Mouse (Mus musculus) inflammation-experienced regulatory T-cells, adult 16 weeks (primary cell): ENCODE data around the gene Hist1h4k. TPM values are rescaled to one million over a fixed set of nuclear protein-coding genes. Genes with fewer than 3 reads are reported as not detected.

ENCODE experiments used
- polyA plus RNA-seq: library from polyadenylated mRNA; unstranded; fragments of 100-300 nt; shearing (Covaris generic); gene quantifications from one replicate; pipeline ENCODE4 v1.2.1, GENCODE M21; 2017

Gene Hist1h4k
- polyA plus RNA-seq, result 22.8 TPM

GRCm38 (mm10) chr13:21750159-21751017, at the start of gene Hist1h4k:
Gene Hist1h4k, minus strand, starts transcription at chr13:21750505.

GRCm38 (mm10) chr13:21786899-21787629, 36.8 kb upstream of the Hist1h4k start, which contains the start of the genes Hist1h2an and Hist1h2bp:
Gene Hist1h2an, minus strand, starts transcription at chr13:21787218.
Gene Hist1h2bp, plus strand, starts transcription at chr13:21787461.

GRCm38 (mm10) chr13:21783255-21783617, 32.9 kb upstream of the Hist1h4k start, which contains the start of gene Hist1h3i:
Gene Hist1h3i, minus strand, starts transcription at chr13:21783370.

GRCm38 (mm10) chr13:21779767-21780731, 29.7 kb upstream of the Hist1h4k start, which contains the start of gene Hist1h1b:
Gene Hist1h1b, minus strand, starts transcription at chr13:21780625.

GRCm38 (mm10) chr13:21753524-21754285, 3.4 kb upstream of the Hist1h4k start, which contains the start of the genes Hist1h2ak and Hist1h2bn:
Gene Hist1h2ak, minus strand, starts transcription at chr13:21753827.
Gene Hist1h2bn, plus strand, starts transcription at chr13:21754123.

GRCm38 (mm10) chr13:21734906-21735767, 15.2 kb downstream of the Hist1h4k start, which contains the start of gene Hist1h4j:
Gene Hist1h4j, plus strand, starts transcription at chr13:21735064.

GRCm38 (mm10) chr13:21721757-21722372, 28.4 kb downstream of the Hist1h4k start, which contains the start of gene Hist1h2bm:
Gene Hist1h2bm, plus strand, starts transcription at chr13:21722044.

GRCm38 (mm10) chr13:21717397-21718357, 32.6 kb downstream of the Hist1h4k start, which contains the start of gene Hist1h3h:
Gene Hist1h3h, plus strand, starts transcription at chr13:21717659.

GRCm38 (mm10) chr13:21715864-21716539, 34.3 kb downstream of the Hist1h4k start, which contains the start of the genes Hist1h2bl and Hist1h2ai:
Gene Hist1h2bl, minus strand, starts transcription at chr13:21716143.
Gene Hist1h2ai, plus strand, starts transcription at chr13:21716422.

Other genes starting within 250 kb of the Hist1h4k start
- 11.1 TPM for gene Gm11273, start 249.1 kb downstream of the Hist1h4k start, polyA plus RNA-seq
- gene Zkscan8, start 219.4 kb downstream of the Hist1h4k start, polyA plus RNA-seq, result 10.4 TPM
- not detected for gene Olfr1366, start 207.7 kb downstream of the Hist1h4k start, polyA plus RNA-seq
- 0.20 TPM for gene Olfr1535, start 190.6 kb downstream of the Hist1h4k start, polyA plus RNA-seq
- not detected for gene Olfr1364, start 168.7 kb downstream of the Hist1h4k start, polyA plus RNA-seq
- not detected for gene Olfr1362, start 136.5 kb downstream of the Hist1h4k start, polyA plus RNA-seq
- not detected for gene Olfr11, start 108.0 kb downstream of the Hist1h4k start, polyA plus RNA-seq
- gene Olfr1361, start 87.1 kb downstream of the Hist1h4k start, polyA plus RNA-seq, result not detected
- not detected for gene Olfr1360, start 73.1 kb downstream of the Hist1h4k start, polyA plus RNA-seq
- gene Olfr1359, start 52.4 kb downstream of the Hist1h4k start, polyA plus RNA-seq, result not detected
- not detected for gene Hist1h2bl, start 34.4 kb downstream of the Hist1h4k start, polyA plus RNA-seq
- not detected for gene Hist1h2ai, start 34.1 kb downstream of the Hist1h4k start, polyA plus RNA-seq
- gene Hist1h3h, start 32.8 kb downstream of the Hist1h4k start, polyA plus RNA-seq, result not detected
- 0.82 TPM for gene Hist1h2bm, start 28.5 kb downstream of the Hist1h4k start, polyA plus RNA-seq
- gene Hist1h4j, start 15.4 kb downstream of the Hist1h4k start, polyA plus RNA-seq, result not detected
- 3.0 TPM for gene Hist1h2ak, start 3.3 kb upstream of the Hist1h4k start, polyA plus RNA-seq
- gene Hist1h2bn, start 3.6 kb upstream of the Hist1h4k start, polyA plus RNA-seq, result 2.1 TPM
- 4.3 TPM for gene Hist1h1b, start 30.1 kb upstream of the Hist1h4k start, polyA plus RNA-seq
- gene Hist1h3i, start 32.9 kb upstream of the Hist1h4k start, polyA plus RNA-seq, result 1.6 TPM
- not detected for gene Hist1h2an, start 36.7 kb upstream of the Hist1h4k start, polyA plus RNA-seq
- gene Hist1h2bp, start 37.0 kb upstream of the Hist1h4k start, polyA plus RNA-seq, result not detected
- 6.5 TPM for gene Hist1h2bq, start 59.7 kb upstream of the Hist1h4k start, polyA plus RNA-seq
- gene Hist1h2ao, start 60.0 kb upstream of the Hist1h4k start, polyA plus RNA-seq, result not detected
- gene Hist1h4m, start 61.2 kb upstream of the Hist1h4k start, polyA plus RNA-seq, result 42.3 TPM
- 3.8 TPM for gene Hist1h4n, start 81.7 kb upstream of the Hist1h4k start, polyA plus RNA-seq
- gene Hist1h2ap, start 83.0 kb upstream of the Hist1h4k start, polyA plus RNA-seq, result 104 TPM
- 6.7 TPM for gene Hist1h2br, start 83.2 kb upstream of the Hist1h4k start, polyA plus RNA-seq
- 0.24 TPM for gene Zfp184, start 194.6 kb upstream of the Hist1h4k start, polyA plus RNA-seq
- not detected for gene Pom121l2, start 230.7 kb upstream of the Hist1h4k start, polyA plus RNA-seq